Mouse (Mus musculus): ENCODE data around the gene Rbbp8nl.
"Not testable (repeated sequence)": the region's sequence is repeated elsewhere in the genome, so short reads cannot be mapped to it uniquely, and the experiment has no call there.

Gene Rbbp8nl

GRCm38 (mm10) chr2:180279321-180279720 is 10.4 kb downstream of the Rbbp8nl start:
- no peak for DNase-seq

- no peak for DNase-seq
Observed at GRCm38 (mm10) chr2:180277773-180278320, 11.8 kb downstream of the Rbbp8nl start.

- DNase-seq, result no peak
Observed at GRCm38 (mm10) chr2:180276851-180277259, 12.8 kb downstream of the Rbbp8nl start.

GRCm38 (mm10) chr2:180276385-180276784 is 13.3 kb downstream of the Rbbp8nl start:
- DNase-seq, result no peak

GRCm38 (mm10) chr2:180275836-180276235 is 13.8 kb downstream of the Rbbp8nl start:
- DNase-seq, result peak; percentile 77 to 78

GRCm38 (mm10) chr2:180274523-180274922 is 15.2 kb downstream of the Rbbp8nl start:
- no peak for DNase-seq

GRCm38 (mm10) chr2:180273394-180274244 is 16.1 kb downstream of the Rbbp8nl start, which contains the start of gene Cables2:
Gene Cables2, minus strand, starts transcription at chr2:180273496.
- DNase-seq, result peak; percentile 87 to 92

GRCm38 (mm10) chr2:180272884-180273321 is 16.8 kb downstream of the Rbbp8nl start:
- DNase-seq, result no peak

GRCm38 (mm10) chr2:180271804-180272395 is 17.8 kb downstream of the Rbbp8nl start:
- DNase-seq, result no peak

- no peak for DNase-seq
Observed at GRCm38 (mm10) chr2:180270537-180271255, 19.0 kb downstream of the Rbbp8nl start.

- DNase-seq, result no peak
Observed at GRCm38 (mm10) chr2:180269329-180269728, 20.4 kb downstream of the Rbbp8nl start.

- DNase-seq, result no peak
Observed at GRCm38 (mm10) chr2:180267955-180268354, 21.7 kb downstream of the Rbbp8nl start.

GRCm38 (mm10) chr2:180262891-180263290 is 26.8 kb downstream of the Rbbp8nl start:
- no peak for DNase-seq

GRCm38 (mm10) chr2:180262441-180262840 is 27.2 kb downstream of the Rbbp8nl start:
- no peak for DNase-seq

- DNase-seq, result no peak
Observed at GRCm38 (mm10) chr2:180261901-180262300, 27.8 kb downstream of the Rbbp8nl start.

GRCm38 (mm10) chr2:180260610-180261480 is 28.8 kb downstream of the Rbbp8nl start:
- no peak for DNase-seq

GRCm38 (mm10) chr2:180259826-180260609 is 29.7 kb downstream of the Rbbp8nl start:
- not testable (repeated sequence) for DNase-seq

- not testable (repeated sequence) for DNase-seq
Observed at GRCm38 (mm10) chr2:180258951-180259484, 30.7 kb downstream of the Rbbp8nl start.

GRCm38 (mm10) chr2:180257963-180258865 is 31.5 kb downstream of the Rbbp8nl start:
- DNase-seq, result no peak

Data from cerebellum, postnatal 36 days (tissue).